Mouse (Mus musculus): ENCODE data around the gene Cers6.

DNA sequence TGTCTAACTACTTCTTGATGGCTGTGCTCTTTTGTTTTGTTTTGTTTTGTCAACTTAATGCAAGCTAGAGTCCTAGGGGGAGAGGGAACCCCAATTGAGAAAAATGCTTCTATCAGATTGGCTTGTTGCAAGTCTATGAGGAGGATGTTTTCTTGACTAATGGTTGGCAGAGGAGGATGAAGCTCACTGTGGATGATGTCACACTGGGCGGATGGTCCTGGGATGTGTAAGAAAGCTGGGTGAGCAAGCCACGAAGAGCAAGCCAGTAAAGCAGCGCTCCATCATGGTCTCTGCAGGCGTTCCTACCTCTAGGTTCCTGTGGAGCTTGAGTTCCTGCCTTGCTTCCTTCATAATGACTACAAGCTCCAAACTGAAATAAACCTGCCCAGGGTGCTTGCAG lies 25.4 kb downstream of the Cers6 start:
- TF ChIP-seq EP300 (IDR thresholded peaks at IDR 0.05; ENCODE audit: low read depth) (no peak), CTCF (IDR thresholded peaks at IDR 0.05; ENCODE audit: low read depth) (no peak)
